Mouse (Mus musculus) spleen, adult 2 months (tissue): ENCODE results near the gene Tomm22. TPM values are rescaled to one million over a fixed set of nuclear protein-coding genes. Genes with fewer than 3 reads are reported as not detected.

Experiments
- DNase-seq, 2 experiments: peaks; one replicate each; pipeline versions ENCODE4 v3.0.0 to v3.0.0-alpha.2; 2012 to 2021; ENCODE audit warnings: low spot score in 2 of 2, low read depth in 1 of 2
- H3K27ac ChIP-seq: fragments of 200-500 bp; 2 replicates; pipeline ENCODE4 v1.5.1; 2012; ENCODE audit warnings: low read length, inconsistent platforms; ENCODE audit not compliant: insufficient read depth
- H3K27me3 ChIP-seq: fragments of 200-500 bp; 2 replicates; pipeline ENCODE4 v1.6.1; 2012; ENCODE audit warnings: mild to moderate bottlenecking, moderate library complexity, low read length, inconsistent platforms; ENCODE audit not compliant: control insufficient read depth, insufficient read depth
- H3K36me3 ChIP-seq: fragments of 200-500 bp; 2 replicates; pipeline ENCODE4 v1.6.1; 2012; ENCODE audit warnings: mild to moderate bottlenecking, low read length, inconsistent platforms; ENCODE audit not compliant: control insufficient read depth, insufficient read depth
- H3K4me1 ChIP-seq: fragments of 200-500 bp; 2 replicates; pipeline ENCODE4 v1.6.1; 2011; ENCODE audit warnings: inconsistent platforms; ENCODE audit not compliant: control insufficient read depth, insufficient read depth, insufficient read length
- H3K4me3 ChIP-seq: fragments of 200-500 bp; 2 replicates; pipeline ENCODE4 v1.5.1; 2011; ENCODE audit warnings: mild to moderate bottlenecking, inconsistent platforms; ENCODE audit not compliant: insufficient read depth, insufficient read length; ENCODE audit errors: extremely low read depth
- CTCF ChIP-seq: fragments of 200-500 bp; IDR thresholded peaks from 2 replicates; pipeline ENCODE4 v1.5.1; 2011; ENCODE audit warnings: mild to moderate bottlenecking, inconsistent platforms; ENCODE audit not compliant: insufficient read depth, insufficient read length, insufficient replicate concordance; ENCODE audit errors: extremely low read depth
- POLR2A ChIP-seq: fragments of 200-500 bp; IDR thresholded peaks from 2 replicates; pipeline ENCODE4 v1.6.1; 2011; ENCODE audit warnings: low read depth, low read length, inconsistent platforms
- WGBS: fragments of 180-500 bp; shearing (Covaris S2); methylation state at CpG from one replicate; pipeline ENCODE4 v1.1.7; 2018; 5-methylcytosine and 5-hydroxymethylcytosine counted together
- polyA plus RNA-seq: library from polyadenylated mRNA; depleted of rRNA; stranded (reverse); fragments of >200 nt; gene quantifications from 2 replicates; pipeline ENCODE4 v1.2.3, GENCODE M21; 2012; rRNA removed

Gene Tomm22
- polyA plus RNA-seq, 1 experiment: 19.5 TPM

- H3K36me3 ChIP-seq: peaks cover 47% of the 10 kb centered on the region
- WGBS: 60% methylated on average over 4 of the region's 4 CpGs
- H3K4me1 ChIP-seq: no peaks in the 10 kb centered on the region
Measured at GRCm38 (mm10) chr15:79720796-79721195, 50.1 kb downstream of the Tomm22 start.

More at GRCm38 (mm10) chr15:79720796-79721195, 50.1 kb downstream of the Tomm22 start:
- no peak overlapping the region for H3K4me3 ChIP-seq
- H3K27me3 ChIP-seq: no peaks in the 10 kb centered on the region
- no peak for DNase-seq
- no peak overlapping the region for H3K27ac ChIP-seq
- no peak for TF ChIP-seq POLR2A
- TF ChIP-seq CTCF: no peak

Other genes starting within 250 kb of the Tomm22 start
- gene Csnk1e, start 215.3 kb upstream of the Tomm22 start, polyA plus RNA-seq: 26.3 and 31.3 TPM in 2 replicates
- not detected in 2 replicates for gene Kcnj4, start 165.6 kb upstream of the Tomm22 start, polyA plus RNA-seq
- 1.8 and 2.3 TPM in 2 replicates for gene Kdelr3, start 154.4 kb upstream of the Tomm22 start, polyA plus RNA-seq
- gene Ddx17, start 124.1 kb upstream of the Tomm22 start, polyA plus RNA-seq: 158 and 200 TPM in 2 replicates
- 0.07 and 0.13 TPM in 2 replicates for gene Dmc1, start 65.8 kb upstream of the Tomm22 start, polyA plus RNA-seq
- 0.28 and 0.41 TPM in 2 replicates for gene Fam227a, start 11.9 kb upstream of the Tomm22 start, polyA plus RNA-seq
- 3.9 and 4.2 TPM in 2 replicates for gene Cby1, start 11.7 kb upstream of the Tomm22 start, polyA plus RNA-seq
- 11.5 and 16.3 TPM in 2 replicates for gene Josd1, start 17.1 kb downstream of the Tomm22 start, polyA plus RNA-seq
- 40.3 and 50.4 TPM in 2 replicates for gene Gtpbp1, start 20.0 kb downstream of the Tomm22 start, polyA plus RNA-seq
- 101 and 116 TPM in 2 replicates for gene Sun2, start 71.7 kb downstream of the Tomm22 start, polyA plus RNA-seq
- gene Dnal4, start 107.0 kb downstream of the Tomm22 start, polyA plus RNA-seq: 18.1 and 21.3 TPM in 2 replicates
- gene Nptxr, start 133.9 kb downstream of the Tomm22 start, polyA plus RNA-seq: 1.3 and 1.7 TPM in 2 replicates
- 0.13 and 0.68 TPM in 2 replicates for gene Npcd, start 163.4 kb downstream of the Tomm22 start, polyA plus RNA-seq
- gene Cbx6, start 163.8 kb downstream of the Tomm22 start, polyA plus RNA-seq: 24.4 and 33.6 TPM in 2 replicates
- 99.9 and 104 TPM in 2 replicates for gene Apobec3, start 220.8 kb downstream of the Tomm22 start, polyA plus RNA-seq